Mouse (Mus musculus) macrophage (primary cell): Measurements from ENCODE around the gene Zc3h14. TPM values are rescaled to one million over a fixed set of nuclear protein-coding genes. Genes with fewer than 3 reads are reported as not detected.
A peak's percentile ranks its signal among the peaks of the same experiment; 100 is the strongest.

Experiments
- H3K27ac ChIP-seq: fragments of 350-480 bp; formaldehyde crosslinking; 2 replicates; pipeline ENCODE4 v1.9.0; 2021
- H3K36me3 ChIP-seq: fragments of 350-480 bp; formaldehyde crosslinking; 2 replicates; pipeline ENCODE4 v1.9.0; 2021; ENCODE audit errors: inconsistent target
- H3K4me3 ChIP-seq: fragments of 350-480 bp; formaldehyde crosslinking; 2 replicates; pipeline ENCODE4 v1.9.0; 2021; ENCODE audit errors: inconsistent target
- H3K79me2 ChIP-seq: fragments of 350-480 bp; formaldehyde crosslinking; 2 replicates; pipeline ENCODE4 v1.9.0; 2021; ENCODE audit errors: inconsistent target
- WGBS: methylation state at CpG from one replicate; pipeline ENCODE4 v1.1.7; 2026; ENCODE audit warnings: inconsistent platforms; ENCODE audit not compliant: missing documents; 5-methylcytosine and 5-hydroxymethylcytosine counted together
- polyA plus RNA-seq: library from polyadenylated mRNA; stranded (reverse); fragments of 250-400 nt; gene quantifications from 3 replicates; pipeline ENCODE4 v1.2.4, GENCODE M21; 2018; ENCODE audit warnings: inconsistent platforms

Gene Zc3h14
- polyA plus RNA-seq, 1 experiment from 2014 or later: 58.9 TPM

- H3K79me2 ChIP-seq: no peaks in the 10 kb centered on the region
- H3K36me3 ChIP-seq: peaks cover 43% of the 10 kb centered on the region
- H3K4me3 ChIP-seq: no peak overlapping the region
- WGBS: 66% methylated on average over 4 of the region's 4 CpGs
- no peak overlapping the region for H3K27ac ChIP-seq
Observed at GRCm38 (mm10) chr12:98779148-98779547, 32.4 kb downstream of the Zc3h14 start.

GRCm38 (mm10) chr12:98784251-98784650 lies 37.5 kb downstream of the Zc3h14 start:
- Histone ChIP-seq H3K36me3 (peaks cover 44% of the 10 kb centered on the region), H3K79me2 (no peaks in the 10 kb centered on the region), H3K4me3 (no peak overlapping the region), H3K27ac (no peak overlapping the region)
- 64% methylated on average over 1 of the region's 1 CpGs for whole genome bisulfite sequencing

- Histone ChIP-seq H3K36me3 (peaks cover under 1% of the 10 kb centered on the region; the same call in 1 of the 2 replicates), H3K27ac (no peak overlapping the region), H3K4me3 (no peak overlapping the region), H3K79me2 (no peaks in the 10 kb centered on the region)
- WGBS: 90% methylated on average over 3 of the region's 3 CpGs
Observed at GRCm38 (mm10) chr12:98795731-98796318, 49.1 kb downstream of the Zc3h14 start.

- Histone ChIP-seq H3K27ac (no peak overlapping the region), H3K79me2 (no peaks in the 10 kb centered on the region), H3K36me3 (no peaks in the 10 kb centered on the region), H3K4me3 (no peak overlapping the region)
- 49% methylated on average over 5 of the region's 5 CpGs for WGBS
Observed at GRCm38 (mm10) chr12:98800334-98800733, 53.6 kb downstream of the Zc3h14 start.

- WGBS: 90% methylated on average over 3 of the region's 3 CpGs
- Histone ChIP-seq H3K79me2 (no peaks in the 10 kb centered on the region), H3K36me3 (no peaks in the 10 kb centered on the region), H3K27ac (no peak overlapping the region), H3K4me3 (no peak overlapping the region)
Observed at GRCm38 (mm10) chr12:98802245-98802644, 55.5 kb downstream of the Zc3h14 start.

GRCm38 (mm10) chr12:98804078-98804748 lies 57.4 kb downstream of the Zc3h14 start:
- no peak overlapping the region for H3K4me3 ChIP-seq
- no peak overlapping the region for H3K27ac ChIP-seq
- no peaks in the 10 kb centered on the region for H3K36me3 ChIP-seq
- 100% methylated on average over 3 of the region's 3 CpGs for WGBS
- no peaks in the 10 kb centered on the region for H3K79me2 ChIP-seq

GRCm38 (mm10) chr12:98820781-98821180 lies 74.0 kb downstream of the Zc3h14 start:
- WGBS: 90% methylated on average over 2 of the region's 2 CpGs

GRCm38 (mm10) chr12:98831122-98831521 lies 84.4 kb downstream of the Zc3h14 start:
- Histone ChIP-seq H3K4me3 (no peak overlapping the region), H3K79me2 (no peaks in the 10 kb centered on the region), H3K27ac (no peak overlapping the region), H3K36me3 (no peaks in the 10 kb centered on the region)
- WGBS: 34% methylated on average over 7 of the region's 7 CpGs

More at GRCm38 (mm10) chr12:98820781-98821180, 74.0 kb downstream of the Zc3h14 start:
- H3K79me2 ChIP-seq: no peaks in the 10 kb centered on the region
- H3K4me3 ChIP-seq: no peak overlapping the region
- H3K27ac ChIP-seq: peak overlapping the region; percentile 21
- H3K36me3 ChIP-seq: no peaks in the 10 kb centered on the region

- Histone ChIP-seq H3K79me2 (no peaks in the 10 kb centered on the region), H3K36me3 (no peaks in the 10 kb centered on the region), H3K4me3 (no peak overlapping the region), H3K27ac (no peak overlapping the region)
- WGBS: 50% methylated on average over 8 of the region's 8 CpGs
Observed at GRCm38 (mm10) chr12:98832929-98833598, 86.3 kb downstream of the Zc3h14 start.

GRCm38 (mm10) chr12:98833901-98834300 lies 87.1 kb downstream of the Zc3h14 start:
- Histone ChIP-seq H3K36me3 (no peaks in the 10 kb centered on the region), H3K4me3 (no peak overlapping the region), H3K27ac (no peak overlapping the region), H3K79me2 (no peaks in the 10 kb centered on the region)
- whole genome bisulfite sequencing: 82% methylated on average over 1 of the region's 1 CpGs

GRCm38 (mm10) chr12:98834879-98835278 lies 88.1 kb downstream of the Zc3h14 start:
- H3K36me3 ChIP-seq: no peaks in the 10 kb centered on the region
- 85% methylated on average over 2 of the region's 2 CpGs for WGBS

GRCm38 (mm10) chr12:98835466-98835865 lies 88.7 kb downstream of the Zc3h14 start:
- Histone ChIP-seq H3K4me3 (no peak overlapping the region), H3K79me2 (no peaks in the 10 kb centered on the region), H3K27ac (no peak overlapping the region), H3K36me3 (no peaks in the 10 kb centered on the region)
- 70% methylated on average over 2 of the region's 2 CpGs for WGBS

More at GRCm38 (mm10) chr12:98834879-98835278, 88.1 kb downstream of the Zc3h14 start:
- Histone ChIP-seq H3K27ac (no peak overlapping the region), H3K79me2 (no peaks in the 10 kb centered on the region), H3K4me3 (no peak overlapping the region)
